Mouse (Mus musculus) hindbrain, embryonic 10.5 days (tissue): ENCODE measurements around the gene Ube2d2b. TPM values are rescaled to one million over a fixed set of nuclear protein-coding genes. Genes with fewer than 3 reads are reported as not detected.

Source experiments
- DNase-seq: peaks from one replicate; pipeline ENCODE4 v3.0.0-alpha.2; 2017; ENCODE audit warnings: low spot score
- H3K27ac ChIP-seq: fragments of 300-500 bp; sonication (generic); 2 replicates; pipeline ENCODE4 v1.5.1; 2016; ENCODE audit warnings: mild to moderate bottlenecking, moderate library complexity
- H3K27me3 ChIP-seq: fragments of 300-500 bp; sonication (generic); 2 replicates; pipeline ENCODE4 v1.6.1; 2016; ENCODE audit warnings: mild to moderate bottlenecking; ENCODE audit not compliant: poor library complexity, insufficient read depth, severe bottlenecking
- H3K36me3 ChIP-seq: fragments of 300-500 bp; sonication (generic); 2 replicates; pipeline ENCODE4 v1.6.1; 2016; ENCODE audit warnings: mild to moderate bottlenecking, moderate library complexity
- H3K4me1 ChIP-seq: fragments of 300-500 bp; sonication (generic); replicated peaks from 2 replicates; pipeline ENCODE4 v1.6.1; 2016; ENCODE audit warnings: mild to moderate bottlenecking
- H3K4me3 ChIP-seq: fragments of 300-500 bp; sonication (generic); 2 replicates; pipeline ENCODE4 v1.5.1; 2016; ENCODE audit warnings: mild to moderate bottlenecking, moderate library complexity
- H3K9me3 ChIP-seq: fragments of 300-500 bp; sonication (generic); 2 replicates; pipeline ENCODE4 v1.6.1; 2016; ENCODE audit warnings: mild to moderate bottlenecking, moderate library complexity
- WGBS: fragments of 180-500 bp; shearing (Covaris S2); methylation state at CpG from one replicate; pipeline ENCODE4 v1.1.7; 2016; 5-methylcytosine and 5-hydroxymethylcytosine counted together
- polyA plus RNA-seq: library from polyadenylated mRNA; unstranded; fragments of >200 nt; fragmentation: Nextera tagmentation; extraction: Ambion mirVana; gene quantifications from 2 replicates; pipeline ENCODE4 v1.2.1, GENCODE M21; 2016

The Ube2d2b gene
- polyA plus RNA-seq, 1 experiment from 2014 or later, result 0.09 TPM

- Histone ChIP-seq H3K9me3 (no peaks in the 10 kb centered on the region), H3K27ac (no peak overlapping the region), H3K27me3 (peaks cover 12% of the 10 kb centered on the region; the same call in 1 of the 2 replicates), H3K4me1 (peaks cover 15% of the 10 kb centered on the region), H3K36me3 (no peaks in the 10 kb centered on the region), H3K4me3 (no peak overlapping the region)
- WGBS, result 79% methylated on average over 2 of the region's 2 CpGs
- DNase-seq, result no peak
These were observed 36.5 kb downstream of the Ube2d2b start for GRCm38 (mm10) chr5:107866127-107867126.

- H3K4me3 ChIP-seq, result peak overlapping the region; percentile 91
- H3K36me3 ChIP-seq, result no peaks in the 10 kb centered on the region
- peak; percentile 67 for DNase-seq
- under 1% methylated on average over 82 of the region's 82 CpGs for WGBS
- H3K27ac ChIP-seq, result peak overlapping the region; percentile 96
- H3K9me3 ChIP-seq, result no peaks in the 10 kb centered on the region
- H3K27me3 ChIP-seq, result peaks cover 13% of the 10 kb centered on the region; the same call in 1 of the 2 replicates
- H3K4me1 ChIP-seq, result peaks cover 15% of the 10 kb centered on the region
These were observed 38.3 kb downstream of the Ube2d2b start for GRCm38 (mm10) chr5:107867970-107868904.

DNA sequence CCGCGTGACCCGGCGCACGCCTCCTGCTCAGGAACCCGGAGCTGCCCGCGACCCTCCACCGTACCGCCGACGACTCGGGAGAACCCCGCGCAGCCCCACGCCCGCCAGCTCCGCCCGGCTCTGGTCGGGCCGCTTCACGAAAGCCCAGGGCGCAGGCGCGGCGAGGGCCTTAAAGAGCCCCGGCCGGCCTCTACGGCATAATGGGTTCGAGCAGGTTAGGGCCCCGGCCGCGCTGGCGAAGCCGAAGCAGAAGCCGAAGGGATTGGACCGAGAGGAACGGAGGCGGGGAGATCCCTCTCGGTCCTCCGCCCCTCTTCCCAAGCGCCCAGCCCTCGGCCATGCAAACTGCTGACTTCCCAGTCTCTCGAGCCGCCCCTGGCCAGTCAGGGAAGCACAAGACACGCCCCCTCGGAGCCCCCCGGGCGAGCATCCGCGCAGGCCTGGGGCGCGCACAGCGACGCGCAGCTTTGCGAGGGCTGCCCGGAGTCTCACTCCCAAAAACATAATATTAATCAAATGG, 39.1 kb downstream of the Ube2d2b start:
- H3K36me3 ChIP-seq, result no peaks in the 10 kb centered on the region
- peaks cover 13% of the 10 kb centered on the region; the same call in 1 of the 2 replicates for H3K27me3 ChIP-seq
- H3K27ac ChIP-seq, result peak overlapping the region; percentile 96
- under 1% methylated on average over 58 of the region's 58 CpGs for WGBS
- H3K4me3 ChIP-seq, result peak overlapping the region; percentile 91
- no peaks in the 10 kb centered on the region for H3K9me3 ChIP-seq
- DNase-seq, result peak; percentile 96
- peaks cover 15% of the 10 kb centered on the region for H3K4me1 ChIP-seq

GRCm38 (mm10) chr5:107869701-107870100, 39.8 kb downstream of the Ube2d2b start:
- Histone ChIP-seq H3K36me3 (no peaks in the 10 kb centered on the region), H3K4me1 (peaks cover 15% of the 10 kb centered on the region), H3K9me3 (no peaks in the 10 kb centered on the region), H3K27ac (no peak overlapping the region), H3K4me3 (0 out of 2 replicates have a peak overlapping the region, but pooled peaks have one; percentile 91), H3K27me3 (peaks cover 13% of the 10 kb centered on the region; the same call in 1 of the 2 replicates)
- DNase-seq, result no peak
- WGBS, result 78% methylated on average over 2 of the region's 2 CpGs

GRCm38 (mm10) chr5:107873330-107873729, 43.4 kb downstream of the Ube2d2b start:
- Histone ChIP-seq H3K9me3 (no peaks in the 10 kb centered on the region), H3K4me1 (no peaks in the 10 kb centered on the region), H3K27ac (no peak overlapping the region), H3K27me3 (peaks cover 13% of the 10 kb centered on the region; the same call in 1 of the 2 replicates), H3K36me3 (no peaks in the 10 kb centered on the region), H3K4me3 (no peak overlapping the region)
- DNase-seq, result no peak
- WGBS, result 89% methylated on average over 6 of the region's 6 CpGs

DNA sequence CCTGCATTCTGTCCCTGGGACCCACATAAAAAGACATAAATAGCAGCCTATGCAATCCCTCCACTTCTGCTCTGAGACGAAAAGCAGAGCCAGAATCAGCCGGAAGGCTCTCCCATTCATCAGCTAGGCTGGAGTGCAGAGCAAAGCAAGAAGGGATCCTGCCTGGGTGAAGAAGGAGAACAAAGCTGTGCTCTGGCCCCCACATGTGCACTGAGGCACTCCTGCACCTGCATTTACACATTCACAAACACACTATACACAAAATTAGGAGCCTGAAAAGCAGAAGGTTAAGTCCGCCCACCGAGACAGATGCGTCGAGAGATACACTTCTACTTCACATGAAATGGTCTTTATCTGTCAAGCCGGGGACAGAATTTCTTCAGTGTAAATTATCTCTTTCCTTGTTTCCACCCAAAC, 44.0 kb downstream of the Ube2d2b start:
- Histone ChIP-seq H3K27me3 (peaks cover 13% of the 10 kb centered on the region; the same call in 1 of the 2 replicates), H3K9me3 (no peaks in the 10 kb centered on the region), H3K4me3 (no peak overlapping the region), H3K36me3 (no peaks in the 10 kb centered on the region), H3K27ac (0 out of 2 replicates have a peak overlapping the region, but pooled peaks have one; percentile 1), H3K4me1 (no peaks in the 10 kb centered on the region)
- 70% methylated on average over 7 of the region's 7 CpGs for whole genome bisulfite sequencing
- no peak for DNase-seq

GRCm38 (mm10) chr5:107874561-107875260, 44.8 kb downstream of the Ube2d2b start, which contains the start of gene Evi5:
Evi5 (minus strand) TSS chr5:107875107.
- Histone ChIP-seq H3K27ac (no peak within 1 kb of the TSS), H3K27me3 (peaks cover 13% of the 10 kb centered on the region; the same call in 1 of the 2 replicates), H3K9me3 (no peaks in the 10 kb centered on the region), H3K4me1 (no peaks in the 10 kb centered on the region), H3K4me3 (no peak within 1 kb of the TSS), H3K36me3 (no peaks in the 10 kb centered on the region)
- no peak for DNase-seq
- 48% methylated on average over 4 of the region's 4 CpGs for WGBS

GRCm38 (mm10) chr5:107875261-107875611, 45.3 kb downstream of the Ube2d2b start:
- Histone ChIP-seq H3K4me1 (no peaks in the 10 kb centered on the region), H3K9me3 (no peaks in the 10 kb centered on the region), H3K4me3 (no peak overlapping the region), H3K27me3 (peaks cover 12% of the 10 kb centered on the region; the same call in 1 of the 2 replicates), H3K36me3 (no peaks in the 10 kb centered on the region), H3K27ac (no peak overlapping the region)
- no peak for DNase-seq

DNA sequence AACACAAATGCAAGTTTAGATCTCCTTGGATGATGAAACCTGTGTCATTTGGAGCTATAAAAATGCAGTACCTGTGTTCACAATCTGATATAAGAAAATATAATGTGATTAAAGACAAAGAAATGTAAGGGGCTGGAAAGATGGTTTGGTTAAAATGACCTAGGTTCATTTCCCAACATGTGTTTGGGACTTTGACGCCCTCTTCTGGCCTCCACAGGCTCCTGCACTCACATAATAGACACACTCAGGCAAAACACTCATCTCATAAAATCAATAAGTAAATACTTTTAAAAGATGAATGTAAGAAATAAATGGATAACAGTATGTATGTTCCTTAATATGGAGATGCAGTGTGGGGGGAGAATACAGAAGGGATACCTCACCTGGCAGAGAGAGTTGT, 47.2 kb downstream of the Ube2d2b start:
- no peaks in the 10 kb centered on the region for H3K36me3 ChIP-seq
- H3K27ac ChIP-seq, result no peak overlapping the region
- no peaks in the 10 kb centered on the region for H3K27me3 ChIP-seq
- DNase-seq, result no peak
- no peaks in the 10 kb centered on the region for H3K4me1 ChIP-seq
- no peak overlapping the region for H3K4me3 ChIP-seq
- 80% methylated on average over 1 of the region's 1 CpGs for WGBS
- no peaks in the 10 kb centered on the region for H3K9me3 ChIP-seq

GRCm38 (mm10) chr5:107880710-107881109, 50.8 kb downstream of the Ube2d2b start:
- H3K27ac ChIP-seq, result no peak overlapping the region
- no peak for DNase-seq
- no peaks in the 10 kb centered on the region for H3K4me1 ChIP-seq
- H3K27me3 ChIP-seq, result no peaks in the 10 kb centered on the region
- 84% methylated on average over 5 of the region's 5 CpGs for WGBS
- H3K4me3 ChIP-seq, result no peak overlapping the region
- no peaks in the 10 kb centered on the region for H3K9me3 ChIP-seq
- no peaks in the 10 kb centered on the region for H3K36me3 ChIP-seq
